Mouse (Mus musculus) right cerebral cortex, postnatal 10 days (tissue): ENCODE measurements around the gene Slc51a.
"Not testable (repeated sequence)": the region's sequence is repeated elsewhere in the genome, so short reads cannot be mapped to it uniquely, and the experiment has no call there.

Experiments
- DNase-seq, 2 experiments: peaks; one replicate each; pipeline ENCODE4 v3.0.0; 2021; ENCODE audit warnings: low spot score in 2 of 2

The Slc51a gene

DNA sequence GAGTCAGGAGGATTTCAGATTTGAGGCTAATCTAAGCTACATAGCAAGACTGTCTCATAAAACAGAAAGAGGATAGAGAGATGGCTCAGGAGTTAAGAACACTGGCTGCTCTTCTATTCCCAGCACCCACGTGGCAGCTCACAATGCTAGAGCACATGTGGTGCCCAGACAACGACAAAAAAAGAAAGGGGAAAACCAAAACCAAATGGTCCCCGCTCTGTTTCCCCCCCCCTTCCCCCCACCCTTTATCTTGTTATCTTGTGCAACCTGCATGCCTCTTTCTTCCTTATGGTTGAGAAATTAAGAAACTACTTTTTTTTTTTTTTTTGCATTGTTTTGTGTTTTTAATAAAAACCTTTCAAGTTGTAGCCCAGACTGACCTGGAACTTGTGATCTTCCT is 19.2 kb downstream of the Slc51a start:
- DNase-seq, result no peak

GRCm38 (mm10) chr16:32464908-32465307 is 22.8 kb downstream of the Slc51a start:
- no peak for DNase-seq

DNA sequence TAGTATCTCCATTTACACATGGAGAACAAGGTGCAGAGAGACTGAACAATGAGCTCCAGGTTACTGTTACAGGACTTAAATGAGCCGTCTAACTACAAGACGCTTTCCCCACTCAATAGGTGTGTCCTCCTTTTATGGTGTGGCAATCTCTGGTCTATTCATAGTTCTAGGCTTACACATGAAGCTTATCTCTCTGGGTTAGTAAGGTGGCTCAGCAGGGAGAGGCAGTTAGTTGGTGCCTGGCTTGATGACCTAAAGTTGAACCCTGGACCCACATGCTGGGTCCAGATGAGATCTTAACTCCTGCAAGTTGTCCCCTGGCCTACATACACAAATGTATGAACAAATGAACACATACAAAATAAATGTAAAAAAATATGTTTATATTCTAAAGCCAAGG is 24.3 kb downstream of the Slc51a start:
- DNase-seq, result no peak

DNA sequence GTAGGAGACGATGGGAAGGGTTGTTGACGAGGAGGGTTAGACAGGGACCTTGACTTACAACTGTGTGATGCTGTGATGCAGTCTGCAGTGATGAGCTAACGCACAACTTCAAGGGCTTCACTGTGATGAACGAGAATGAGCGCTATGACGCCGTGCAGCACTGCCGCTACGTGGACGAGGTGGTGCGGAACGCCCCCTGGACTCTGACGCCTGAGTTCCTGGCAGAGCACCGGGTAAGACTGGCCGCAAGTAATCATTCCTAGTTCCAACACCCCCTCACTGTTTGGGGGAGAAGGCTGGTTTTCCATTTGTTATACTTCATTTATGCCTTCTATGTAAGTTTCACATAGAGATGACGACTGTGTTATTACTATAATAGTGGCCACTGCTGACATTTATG is 24.7 kb downstream of the Slc51a start:
- DNase-seq, result no peak

GRCm38 (mm10) chr16:32461713-32462112 is 26.0 kb downstream of the Slc51a start:
- no peak for DNase-seq

GRCm38 (mm10) chr16:32460518-32460917 is 27.2 kb downstream of the Slc51a start:
- no peak for DNase-seq

- peak; percentile 35 to 41 for DNase-seq
These were observed 29.9 kb downstream of the Slc51a start for GRCm38 (mm10) chr16:32457589-32458386.

GRCm38 (mm10) chr16:32456761-32457160 is 30.9 kb downstream of the Slc51a start:
- no peak for DNase-seq

GRCm38 (mm10) chr16:32456086-32456485 is 31.6 kb downstream of the Slc51a start:
- DNase-seq, result no peak

GRCm38 (mm10) chr16:32454646-32455045 is 33.0 kb downstream of the Slc51a start:
- DNase-seq, result no peak

DNA sequence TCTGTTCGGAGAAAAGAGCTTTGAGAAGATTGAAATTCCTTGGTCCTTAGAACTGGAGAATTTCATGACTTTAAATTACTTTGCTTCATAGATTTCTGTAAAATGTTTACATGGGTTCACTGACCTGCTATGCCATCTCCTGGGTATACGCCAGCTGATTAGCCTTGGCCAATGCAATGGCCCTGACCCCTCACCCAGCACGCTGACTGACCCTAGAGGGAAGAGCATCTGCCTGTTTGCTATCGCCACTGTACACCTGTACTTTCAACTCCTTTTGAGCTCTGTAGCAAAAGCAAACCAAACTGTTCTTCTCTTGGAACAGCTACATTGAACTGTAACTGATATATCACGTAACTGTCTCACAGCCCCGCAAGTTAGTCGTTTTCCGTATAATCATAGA is 34.6 kb downstream of the Slc51a start:
- DNase-seq, result no peak

DNA sequence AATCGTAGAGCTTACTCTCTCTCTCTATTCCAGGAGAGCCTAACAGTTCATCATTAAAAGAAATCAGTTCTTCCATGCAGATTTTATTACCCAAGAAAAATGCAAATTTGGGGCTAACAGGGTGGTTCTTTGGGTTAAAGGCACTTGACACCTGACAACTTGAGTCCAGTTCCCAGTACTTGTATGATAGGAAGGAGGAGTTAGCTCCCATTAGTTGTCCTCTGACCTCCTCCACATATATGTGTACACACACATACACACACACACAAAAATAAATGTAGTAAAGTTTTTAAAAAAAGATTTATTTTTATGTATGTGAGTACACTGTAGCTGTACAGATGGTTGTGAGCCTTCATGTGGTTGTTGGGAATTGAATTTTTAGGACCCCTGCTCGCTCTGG is 37.5 kb downstream of the Slc51a start:
- no peak for DNase-seq

GRCm38 (mm10) chr16:32449665-32450064 is 38.0 kb downstream of the Slc51a start:
- DNase-seq, result no peak

DNA sequence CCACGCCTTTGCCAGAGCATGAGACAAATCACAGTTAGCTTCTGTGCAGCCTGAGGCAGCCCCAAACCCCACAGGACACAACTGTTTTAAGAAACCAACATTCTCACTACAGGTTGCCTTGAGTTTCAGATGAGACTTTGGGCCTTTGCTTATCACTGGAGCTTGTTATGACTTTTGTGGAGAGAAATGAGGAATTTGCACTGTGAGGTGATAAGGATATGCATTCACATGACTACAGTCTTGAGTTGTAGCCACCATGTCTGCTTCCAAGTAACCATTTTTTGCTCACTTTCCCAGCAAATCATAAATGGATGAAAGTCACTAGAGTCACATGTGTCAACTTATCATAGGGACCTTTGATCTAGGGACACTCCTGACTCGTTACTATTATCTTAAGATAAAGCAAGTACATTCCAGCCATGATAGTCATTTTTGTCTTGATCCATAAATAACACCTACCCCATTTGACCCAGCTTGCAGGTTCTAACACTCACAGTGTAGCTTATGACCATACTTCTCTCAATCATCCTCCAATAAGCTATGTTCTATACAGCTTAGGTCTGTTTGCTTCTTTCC is 41.0 kb downstream of the Slc51a start:
- no peak for DNase-seq

GRCm38 (mm10) chr16:32445558-32445957 is 42.1 kb downstream of the Slc51a start:
- DNase-seq, result no peak

- not testable (repeated sequence) for DNase-seq
These were observed 43.1 kb downstream of the Slc51a start for GRCm38 (mm10) chr16:32444615-32445014.

- no peak for DNase-seq
These were observed 46.2 kb downstream of the Slc51a start for GRCm38 (mm10) chr16:32441432-32441831.

DNA sequence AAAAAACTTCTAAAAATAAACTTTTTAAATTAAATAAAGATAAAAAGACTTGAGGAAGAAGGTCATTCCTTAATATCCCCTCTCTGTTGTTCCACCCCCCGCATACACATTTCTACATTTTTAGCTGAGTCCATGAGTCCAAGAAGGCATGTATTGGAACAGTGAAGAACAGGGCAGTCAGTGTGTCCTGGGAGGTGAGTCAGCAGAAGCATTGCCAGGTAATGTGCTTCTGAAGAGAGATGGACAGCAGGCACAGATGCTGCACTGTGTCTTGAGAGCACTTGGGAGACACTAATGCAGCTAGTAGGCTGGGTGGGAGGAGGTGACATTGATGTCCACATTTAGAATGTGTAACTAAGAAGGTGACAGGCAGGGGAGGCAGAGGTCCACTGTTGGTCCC is 50.4 kb downstream of the Slc51a start:
- no peak for DNase-seq

- DNase-seq, result no peak
These were observed 51.0 kb downstream of the Slc51a start for GRCm38 (mm10) chr16:32436657-32437056.

DNA sequence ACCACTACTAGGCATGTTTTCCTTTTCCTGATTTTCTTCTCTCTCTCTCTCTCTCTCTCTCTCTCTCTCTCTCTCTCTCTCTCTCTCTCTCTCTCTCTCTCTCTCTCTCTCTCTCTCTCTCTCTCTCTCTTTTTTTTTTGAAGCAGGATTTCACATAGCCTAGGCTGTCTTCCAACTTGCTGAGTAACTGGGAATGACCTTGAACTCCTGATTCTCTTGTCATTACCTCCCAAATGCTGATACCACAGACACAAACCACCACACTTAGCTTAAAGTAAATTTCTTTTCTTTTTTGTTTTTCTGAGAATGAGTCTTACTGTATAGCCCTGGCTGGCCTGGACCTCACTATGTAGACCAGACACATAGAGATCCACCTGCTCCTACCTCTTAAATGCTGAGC is 53.0 kb downstream of the Slc51a start:
- no peak for DNase-seq

DNA sequence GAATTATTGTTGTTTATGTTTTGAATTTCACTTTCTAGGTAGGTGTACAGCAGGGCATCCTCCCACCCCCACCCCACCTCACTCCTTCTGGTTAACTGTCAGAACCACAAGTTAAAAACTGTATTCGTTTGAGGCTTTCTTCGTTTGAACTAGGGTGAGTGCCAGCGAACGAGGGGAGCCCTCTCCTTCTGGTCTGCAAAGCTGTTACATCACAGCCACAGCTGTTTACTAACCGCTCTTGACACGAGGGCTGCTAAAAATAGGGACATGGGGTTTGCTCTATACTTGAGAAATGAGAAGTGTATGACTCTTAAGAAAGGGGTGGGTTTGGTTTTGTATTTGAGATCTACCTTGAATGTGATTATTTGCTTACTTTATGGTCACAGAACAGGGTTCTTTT is 53.6 kb downstream of the Slc51a start:
- DNase-seq, result no peak

- no peak for DNase-seq
These were observed 54.5 kb downstream of the Slc51a start for GRCm38 (mm10) chr16:32433138-32433537.

DNA sequence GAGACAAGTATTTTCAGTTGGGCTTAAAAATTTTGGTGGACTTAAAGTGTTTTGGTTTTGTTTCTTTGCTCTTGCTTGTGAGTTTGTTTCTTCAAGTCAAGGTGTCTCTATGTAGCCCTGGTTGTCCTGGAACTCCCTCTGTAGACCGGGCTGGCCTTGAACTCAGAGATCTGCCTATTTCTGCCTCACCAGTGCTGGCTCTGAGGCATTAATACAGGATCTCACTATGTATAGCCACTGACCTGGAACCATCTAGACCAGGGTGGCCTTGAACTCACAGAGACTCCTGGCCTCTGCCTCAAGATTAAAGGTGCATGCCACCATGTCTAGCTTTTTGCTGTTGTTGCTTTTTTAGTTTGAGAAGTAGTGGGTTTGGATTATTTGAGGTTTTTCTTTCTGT is 55.8 kb downstream of the Slc51a start:
- no peak for DNase-seq
